Mouse (Mus musculus): ENCODE measurements around the gene Unc13d.
A peak's percentile ranks its signal among the peaks of the same experiment; 100 is the strongest.
"Not testable (repeated sequence)": the region's sequence is repeated elsewhere in the genome, so short reads cannot be mapped to it uniquely, and the experiment has no call there.

Unc13d gene

GRCm38 (mm10) chr11:116099462-116099861, 21.7 kb upstream of the Unc13d start:
- DNase-seq: no peak

- no peak for DNase-seq
Observed at GRCm38 (mm10) chr11:116098711-116099460, 21.1 kb upstream of the Unc13d start.

GRCm38 (mm10) chr11:116096213-116097108, 18.7 kb upstream of the Unc13d start:
- DNase-seq: no peak

GRCm38 (mm10) chr11:116095573-116095972, 17.8 kb upstream of the Unc13d start:
- no peak for DNase-seq

GRCm38 (mm10) chr11:116093771-116094565, 16.2 kb upstream of the Unc13d start:
- DNase-seq: no peak

GRCm38 (mm10) chr11:116092959-116093358, 15.2 kb upstream of the Unc13d start:
- DNase-seq: not testable (repeated sequence)

GRCm38 (mm10) chr11:116091591-116091990, 13.8 kb upstream of the Unc13d start:
- no peak for DNase-seq

- DNase-seq: no peak
Observed at GRCm38 (mm10) chr11:116089545-116089944, 11.8 kb upstream of the Unc13d start.

GRCm38 (mm10) chr11:116088741-116089394, 11.1 kb upstream of the Unc13d start:
- no peak for DNase-seq

GRCm38 (mm10) chr11:116088188-116088587, 10.4 kb upstream of the Unc13d start:
- no peak for DNase-seq

GRCm38 (mm10) chr11:116087194-116088130, 9.7 kb upstream of the Unc13d start:
- DNase-seq: peak; percentile 79 to 90

GRCm38 (mm10) chr11:116086258-116087193, 8.8 kb upstream of the Unc13d start, which contains the start of gene Wbp2:
Gene Wbp2, minus strand, starts transcription at chr11:116086995.
- DNase-seq: peak; percentile 93 to 94

- no peak for DNase-seq
Observed at GRCm38 (mm10) chr11:116084166-116084565, 6.4 kb upstream of the Unc13d start.

GRCm38 (mm10) chr11:116083096-116083672, 5.4 kb upstream of the Unc13d start:
- DNase-seq: no peak

- peak; percentile 54 to 79 for DNase-seq
Observed at GRCm38 (mm10) chr11:116081081-116081480, 3.3 kb upstream of the Unc13d start.

GRCm38 (mm10) chr11:116079511-116079910, 1.8 kb upstream of the Unc13d start:
- DNase-seq: no peak

GRCm38 (mm10) chr11:116078676-116079320, 1.0 kb upstream of the Unc13d start:
- no peak for DNase-seq

- DNase-seq: peak; percentile 83 to 89
Observed at GRCm38 (mm10) chr11:116078221-116078620, 460 bp upstream of the Unc13d start.

GRCm38 (mm10) chr11:116076836-116077235, 925 bp downstream of the Unc13d start:
- DNase-seq: peak; percentile 49 to 53

Measured in spleen, adult 18-20 months (tissue).